Mouse (Mus musculus) urinary bladder, postnatal 10 days (tissue): ENCODE data around the gene Zfp160.
"Not testable (repeated sequence)": the region's sequence is repeated elsewhere in the genome, so short reads cannot be mapped to it uniquely, and the experiment has no call there.

Experiments used
- DNase-seq: peaks from one replicate; pipeline ENCODE4 v3.0.0; 2022; ENCODE audit warnings: low spot score

The Zfp160 gene

GRCm38 (mm10) chr17:21008382-21009331 lies at the start of gene Zfp160:
Gene Zfp160 (plus strand): TSS chr17:21008903.
- DNase-seq, result peak; percentile 29

- no peak for DNase-seq
These were observed 48.3 kb upstream of the Zfp160 start for GRCm38 (mm10) chr17:20960386-20960785.

GRCm38 (mm10) chr17:20965421-20965820 lies 43.3 kb upstream of the Zfp160 start:
- DNase-seq, result no peak

GRCm38 (mm10) chr17:20966681-20967080 lies 42.0 kb upstream of the Zfp160 start:
- no peak for DNase-seq

- no peak for DNase-seq
These were observed 15.0 kb upstream of the Zfp160 start for GRCm38 (mm10) chr17:20993716-20994115.

GRCm38 (mm10) chr17:20996364-20996763 lies 12.3 kb upstream of the Zfp160 start, which contains the start of gene Vmn1r233:
Gene Vmn1r233 (minus strand): TSS chr17:20996464.
- no peak for DNase-seq

- DNase-seq, result no peak
These were observed 1.0 kb downstream of the Zfp160 start for GRCm38 (mm10) chr17:21009726-21010125.

- no peak for DNase-seq
These were observed 9.8 kb downstream of the Zfp160 start for GRCm38 (mm10) chr17:21018410-21019080.

GRCm38 (mm10) chr17:21048020-21048419 lies 39.3 kb downstream of the Zfp160 start:
- DNase-seq, result not testable (repeated sequence)

- no peak for DNase-seq
These were observed 42.2 kb downstream of the Zfp160 start for GRCm38 (mm10) chr17:21050901-21051300.

GRCm38 (mm10) chr17:21051341-21051740 lies 42.6 kb downstream of the Zfp160 start:
- not testable (repeated sequence) for DNase-seq

GRCm38 (mm10) chr17:21051919-21052318 lies 43.2 kb downstream of the Zfp160 start:
- not testable (repeated sequence) for DNase-seq

- no peak for DNase-seq
These were observed 44.6 kb downstream of the Zfp160 start for GRCm38 (mm10) chr17:21053267-21053666.

- DNase-seq, result not testable (repeated sequence)
These were observed 46.4 kb downstream of the Zfp160 start for GRCm38 (mm10) chr17:21055111-21055510.

GRCm38 (mm10) chr17:21065501-21065900 lies 56.8 kb downstream of the Zfp160 start:
- DNase-seq, result no peak

GRCm38 (mm10) chr17:21067036-21067435 lies 58.3 kb downstream of the Zfp160 start:
- no peak for DNase-seq

- not testable (repeated sequence) for DNase-seq
These were observed 60.7 kb downstream of the Zfp160 start for GRCm38 (mm10) chr17:21069443-21069842.

GRCm38 (mm10) chr17:21070971-21071370 lies 62.3 kb downstream of the Zfp160 start:
- not testable (repeated sequence) for DNase-seq
